Mouse (Mus musculus): ENCODE measurements around the gene Iqschfp.

- TF ChIP-seq CTCF (IDR thresholded peaks at IDR 0.05; ENCODE audit: low read depth) (no peak), EP300 (IDR thresholded peaks at IDR 0.05; ENCODE audit: low read depth) (no peak)
These were observed 740.7 kb downstream of the Iqschfp start for GRCm38 (mm10) chr3:68632714-68633113.

Data from liver, postnatal 0 days (tissue).